Comparison of ENCODE assay signal across 9 mouse cellular contexts in genomic region chr14:121113785-121114184, GRCm38 (mm10).
DNase-seq lines count a peak whose midpoint lies in the region; ATAC-seq lines count a peak whose summit lies in the region.
"Had no signal": no experiment of that assay in that cellular context is flagged by ENCODE, and none has a peak within 500 bp of the region (broad histone marks: within the 10 kb centered on the region; RNA-seq: fewer than 3 reads in every experiment).

No protein-coding gene starts in this region.

- no peaks in the 10 kb centered on the region for H3K9me3 ChIP-seq in limb, embryonic 10.5 days (replicated peaks)
- no peaks in the 10 kb centered on the region for H3K9me3 ChIP-seq in neural tube, embryonic 15.5 days (replicated peaks)
- H3K9me3 ChIP-seq: forebrain, embryonic 13.5 days had no signal

- 0 out of 2 replicates have a peak overlapping the region, but pooled peaks have one; percentile 20 for H3K27ac ChIP-seq in limb, embryonic 10.5 days
- H3K27ac ChIP-seq in neural tube, embryonic 15.5 days (replicated peaks): no peak overlapping the region; the same call in 1 of the 2 replicates
- H3K27ac ChIP-seq: forebrain, embryonic 13.5 days had no signal

- H3K4me1 ChIP-seq in limb, embryonic 10.5 days: peaks cover 38% of the 10 kb centered on the region
- H3K4me1 ChIP-seq in neural tube, embryonic 15.5 days: peaks cover 15% of the 10 kb centered on the region

- H3K4me2 ChIP-seq in neural tube, embryonic 15.5 days: no peak overlapping the region
- H3K4me2 ChIP-seq: forebrain, embryonic 13.5 days had no signal

- H3K27me3 ChIP-seq in limb, embryonic 10.5 days (ENCODE audit: low read depth, poor library complexity, severe bottlenecking): no peaks in the 10 kb centered on the region
- no peaks in the 10 kb centered on the region for H3K27me3 ChIP-seq in neural tube, embryonic 15.5 days (replicated peaks)
- H3K27me3 ChIP-seq: forebrain, embryonic 13.5 days had no signal

- peak; percentile 69 to 74 for DNase-seq in kidney, adult 8-10 months
- DNase-seq in kidney, postnatal 4 days: no peak
- peak; percentile 38 to 40 for DNase-seq in cerebellum, postnatal 25 days
- peak; percentile 68 to 88 for DNase-seq in kidney, postnatal 25 days
- no peak for DNase-seq in limb, embryonic 10.5 days (ENCODE audit: low spot score)
- no peak for DNase-seq in adrenal gland, postnatal 25 days

- H3K36me3 ChIP-seq in limb, embryonic 10.5 days: peaks cover 71% of the 10 kb centered on the region
- H3K36me3 ChIP-seq in neural tube, embryonic 15.5 days: 0 out of 2 replicates have a peak, but pooled peaks cover 6% of the 10 kb centered on the region

- H3K9ac ChIP-seq in neural tube, embryonic 15.5 days (replicated peaks): no peak overlapping the region
- H3K9ac ChIP-seq: forebrain, embryonic 13.5 days had no signal

- WGBS in limb, embryonic 10.5 days: 92% methylated on average over 6 of the region's 6 CpGs
- 81% methylated on average over 6 of the region's 6 CpGs for WGBS in neural tube, embryonic 15.5 days

- ATAC-seq in neural tube, embryonic 15.5 days (ENCODE audit: low FRiP score): no peak
- ATAC-seq: forebrain, embryonic 13.5 days had no signal

- H3K4me3 ChIP-seq in limb, embryonic 10.5 days: no peak overlapping the region
- H3K4me3 ChIP-seq in neural tube, embryonic 15.5 days (replicated peaks): no peak overlapping the region
- H3K4me3 ChIP-seq: forebrain, embryonic 13.5 days; myocyte had no signal

Comparison
In these comparisons a context has a peak if more than half of its experiments do, and no peak if none do; other contexts are left out.
1. DNase-seq: peak in kidney, adult 8-10 months (2 of 2), cerebellum, postnatal 25 days (2 of 2) and kidney, postnatal 25 days (2 of 2); none in kidney, postnatal 4 days (0 of 2), limb, embryonic 10.5 days (single experiment) and adrenal gland, postnatal 25 days (single experiment).